Mouse (Mus musculus) stomach, postnatal 0 days (tissue): ENCODE data around the gene Slc24a3. TPM values are rescaled to one million over a fixed set of nuclear protein-coding genes. Genes with fewer than 3 reads are reported as not detected.

ENCODE experiments used
- ATAC-seq: fragments of 200-750 bp; cut with Nextera tagmentation; 2 replicates; pipeline ENCODE4 v1.8.0; 2017; ENCODE audit not compliant: low FRiP score, low TSS enrichment
- DNase-seq: peaks from one replicate; pipeline ENCODE4 v3.0.0-alpha.2; 2016; ENCODE audit warnings: low spot score
- H3K27ac ChIP-seq: fragments of 300-500 bp; sonication (generic); replicated peaks from 2 replicates; pipeline ENCODE4 v1.5.1; 2014; ENCODE audit warnings: mild to moderate bottlenecking, control low read depth
- H3K27me3 ChIP-seq: fragments of 300-500 bp; sonication (generic); 2 replicates; pipeline ENCODE4 v1.6.1; 2014; ENCODE audit warnings: low read length; ENCODE audit not compliant: control insufficient read depth, insufficient read depth
- H3K36me3 ChIP-seq: fragments of 300-500 bp; sonication (generic); 2 replicates; pipeline ENCODE4 v1.6.1; 2014; ENCODE audit warnings: low read length, mixed read lengths; ENCODE audit not compliant: control insufficient read depth, insufficient read depth
- H3K4me1 ChIP-seq: fragments of 300-500 bp; sonication (generic); replicated peaks from 2 replicates; pipeline ENCODE4 v1.6.1; 2014; ENCODE audit warnings: antibody characterized with exemption; ENCODE audit not compliant: control insufficient read depth, insufficient read depth
- H3K4me2 ChIP-seq: fragments of 300-500 bp; sonication (generic); replicated peaks from 2 replicates; pipeline ENCODE4 v1.6.1; 2014; ENCODE audit warnings: low read depth, mild to moderate bottlenecking, control low read depth, moderate library complexity
- H3K4me3 ChIP-seq: fragments of 300-500 bp; sonication (generic); 2 replicates; pipeline ENCODE4 v1.5.1; 2014; ENCODE audit warnings: low read depth, low read length, control low read depth
- H3K9ac ChIP-seq: fragments of 300-500 bp; sonication (generic); 2 replicates; pipeline ENCODE4 v1.6.1; 2014; ENCODE audit warnings: mild to moderate bottlenecking, low read length, control low read depth, mixed read lengths
- H3K9me3 ChIP-seq: fragments of 300-500 bp; sonication (generic); 2 replicates; pipeline ENCODE4 v1.6.1; 2016; ENCODE audit warnings: low read length; ENCODE audit not compliant: control insufficient read depth
- CTCF ChIP-seq: IDR thresholded peaks from 2 replicates; pipeline ENCODE4 v1.5.1; 2016; ENCODE audit warnings: antibody characterized with exemption, low read depth, mild to moderate bottlenecking, moderate library complexity
- EP300 ChIP-seq: optimal IDR thresholded peaks from 2 replicates; pipeline ENCODE3; 2016; ENCODE audit warnings: antibody characterized with exemption
- WGBS: fragments of 180-500 bp; shearing (Covaris S2); extraction: QIAGEN DNeasy Blood & Tissue Kit; methylation state at CpG from one replicate; pipeline ENCODE4 v1.1.7; 2014; 5-methylcytosine and 5-hydroxymethylcytosine counted together
- polyA plus RNA-seq: library from polyadenylated mRNA; unstranded; fragments of >200 nt; fragmentation: Nextera tagmentation; extraction: Ambion mirVana; gene quantifications from 2 replicates; pipeline ENCODE4 v1.2.1, GENCODE M21; 2015

The Slc24a3 gene
- polyA plus RNA-seq, 1 experiment from 2014 or later: 5.7 TPM

GRCm38 (mm10) chr2:145419078-145419477, 251.5 kb downstream of the Slc24a3 start:
- Histone ChIP-seq H3K9me3 (no peaks in the 10 kb centered on the region), H3K4me2 (no peak overlapping the region), H3K4me3 (no peak overlapping the region), H3K9ac (no peak overlapping the region), H3K36me3 (no peaks in the 10 kb centered on the region), H3K27me3 (no peaks in the 10 kb centered on the region), H3K4me1 (no peaks in the 10 kb centered on the region), H3K27ac (no peak overlapping the region)
- no peak for ATAC-seq
- DNase-seq: no peak
- TF ChIP-seq CTCF: no peak
- WGBS: 71% methylated on average over 2 of the region's 2 CpGs

GRCm38 (mm10) chr2:145420967-145421888, 253.7 kb downstream of the Slc24a3 start:
- Histone ChIP-seq H3K9me3 (no peaks in the 10 kb centered on the region), H3K36me3 (no peaks in the 10 kb centered on the region), H3K4me1 (no peaks in the 10 kb centered on the region), H3K27me3 (no peaks in the 10 kb centered on the region), H3K4me3 (no peak overlapping the region), H3K9ac (no peak overlapping the region), H3K27ac (no peak overlapping the region), H3K4me2 (no peak overlapping the region)
- TF ChIP-seq EP300 (no peak), CTCF (no peak)
- no peak for DNase-seq
- no peak for ATAC-seq
- 76% methylated on average over 5 of the region's 5 CpGs for whole genome bisulfite sequencing

DNA sequence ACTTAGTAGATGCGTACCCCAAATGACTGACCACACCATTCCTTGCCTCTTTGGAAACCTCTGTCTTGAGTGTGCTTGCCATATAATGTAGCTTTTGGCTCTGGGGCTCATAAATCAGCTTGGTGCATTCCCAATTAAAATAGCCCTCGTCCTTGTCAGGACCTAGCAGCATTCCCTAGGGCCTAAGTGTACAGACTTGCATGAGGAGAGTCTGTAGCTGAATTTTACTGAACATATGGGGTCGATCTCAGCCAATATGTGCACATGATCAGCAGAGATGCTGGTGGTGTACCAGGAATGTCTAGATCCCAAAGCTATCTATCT, 254.3 kb downstream of the Slc24a3 start:
- no peaks in the 10 kb centered on the region for H3K36me3 ChIP-seq
- H3K4me2 ChIP-seq: no peak overlapping the region
- no peak overlapping the region for H3K4me3 ChIP-seq
- no peaks in the 10 kb centered on the region for H3K4me1 ChIP-seq
- H3K27me3 ChIP-seq: no peaks in the 10 kb centered on the region
- no peak overlapping the region for H3K9ac ChIP-seq
- WGBS: 75% methylated on average over 3 of the region's 3 CpGs
- no peak for TF ChIP-seq EP300
- no peak overlapping the region for H3K27ac ChIP-seq
- H3K9me3 ChIP-seq: no peaks in the 10 kb centered on the region
- ATAC-seq (no peak), DNase-seq (no peak)

GRCm38 (mm10) chr2:145429982-145430381, 262.4 kb downstream of the Slc24a3 start:
- ATAC-seq (no peak), DNase-seq (no peak)
- 74% methylated on average over 5 of the region's 5 CpGs for WGBS
- Histone ChIP-seq H3K36me3 (no peaks in the 10 kb centered on the region), H3K27ac (no peak overlapping the region), H3K4me3 (no peak overlapping the region), H3K9ac (no peak overlapping the region), H3K4me2 (no peak overlapping the region), H3K9me3 (no peaks in the 10 kb centered on the region), H3K4me1 (no peaks in the 10 kb centered on the region), H3K27me3 (no peaks in the 10 kb centered on the region)
- TF ChIP-seq CTCF (no peak), EP300 (no peak)

GRCm38 (mm10) chr2:145434068-145434467, 266.5 kb downstream of the Slc24a3 start:
- ATAC-seq: no peak
- Histone ChIP-seq H3K4me2 (no peak overlapping the region), H3K27me3 (no peaks in the 10 kb centered on the region), H3K4me1 (no peaks in the 10 kb centered on the region), H3K9ac (no peak overlapping the region), H3K9me3 (no peaks in the 10 kb centered on the region), H3K27ac (no peak overlapping the region), H3K4me3 (no peak overlapping the region), H3K36me3 (no peaks in the 10 kb centered on the region)
- 87% methylated on average over 1 of the region's 1 CpGs for WGBS
- TF ChIP-seq EP300 (no peak), CTCF (no peak)
- no peak for DNase-seq

DNA sequence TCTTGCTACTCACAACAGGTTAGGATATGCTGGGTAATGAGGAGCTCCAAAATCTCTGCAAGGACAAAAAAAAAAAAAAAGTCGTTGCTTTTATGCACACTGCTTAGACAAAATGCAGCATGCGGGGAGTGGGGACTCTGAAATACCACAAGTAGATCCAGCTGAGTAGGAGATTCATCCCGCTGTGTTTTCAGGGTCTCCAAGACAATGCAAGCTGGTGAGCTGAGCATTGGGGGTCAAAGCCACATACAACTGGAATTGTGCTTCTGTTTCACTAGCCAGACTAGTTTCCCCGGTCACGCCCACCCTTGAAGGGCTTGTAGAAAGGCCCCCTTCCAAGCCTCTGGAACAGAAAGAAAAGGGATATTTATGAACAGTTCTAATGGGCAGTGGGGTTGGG, 270.8 kb downstream of the Slc24a3 start:
- DNase-seq (no peak), ATAC-seq (no peak)
- Histone ChIP-seq H3K36me3 (no peaks in the 10 kb centered on the region), H3K9me3 (no peaks in the 10 kb centered on the region), H3K4me1 (no peaks in the 10 kb centered on the region), H3K4me3 (no peak overlapping the region), H3K4me2 (no peak overlapping the region), H3K9ac (no peak overlapping the region), H3K27ac (no peak overlapping the region), H3K27me3 (no peaks in the 10 kb centered on the region)
- TF ChIP-seq CTCF: no peak
- TF ChIP-seq EP300: no peak
- 69% methylated on average over 5 of the region's 5 CpGs for WGBS
